Mouse (Mus musculus) liver (tissue): ENCODE measurements around the gene Sugp2.

Experiments used
- DNase-seq: peaks from one replicate; pipeline ENCODE4 v3.0.0-alpha.2; 2020; ENCODE audit warnings: mixed read lengths

Sugp2 gene

DNA sequence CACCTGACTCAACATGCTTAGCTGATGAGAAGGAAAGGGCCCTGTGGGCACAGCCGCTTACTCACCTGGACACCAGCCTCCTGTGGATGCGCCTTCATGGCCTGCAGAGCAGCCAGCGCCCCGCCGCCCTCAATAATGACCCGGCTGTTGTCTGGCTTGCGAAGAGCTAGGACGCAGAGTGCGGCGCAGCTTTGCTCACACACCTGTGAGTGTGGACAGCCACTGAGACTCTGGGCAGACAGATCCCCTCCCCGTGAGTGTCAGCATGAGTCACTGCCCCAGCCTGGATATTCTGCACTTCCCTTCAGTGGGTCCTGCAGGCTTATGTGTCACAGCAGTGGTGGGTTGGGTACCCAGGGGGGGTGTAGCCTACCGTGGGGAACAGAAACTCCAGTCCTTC is 12.0 kb upstream of the Sugp2 start:
- DNase-seq: no peak

DNA sequence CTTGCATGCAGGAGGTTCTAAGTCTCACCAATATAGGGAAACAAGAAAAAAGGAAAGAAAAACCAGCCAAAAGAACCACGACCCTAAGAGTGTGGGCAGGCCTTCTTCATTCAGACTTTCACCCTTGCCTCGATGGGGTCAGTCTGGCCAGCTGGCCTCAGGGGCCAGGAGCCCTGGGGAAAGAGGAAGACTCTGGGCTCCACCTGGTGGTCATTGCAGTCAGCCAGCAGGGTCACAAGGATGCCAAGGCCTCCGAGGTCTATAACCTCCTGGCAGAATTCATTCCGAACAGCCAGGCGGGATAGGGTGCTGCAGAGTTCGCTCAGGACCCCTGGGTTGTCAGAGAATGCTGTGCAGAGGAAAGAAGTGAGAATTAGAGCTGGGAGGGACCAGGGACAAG is 10.7 kb upstream of the Sugp2 start:
- DNase-seq: peak; percentile 49

DNA sequence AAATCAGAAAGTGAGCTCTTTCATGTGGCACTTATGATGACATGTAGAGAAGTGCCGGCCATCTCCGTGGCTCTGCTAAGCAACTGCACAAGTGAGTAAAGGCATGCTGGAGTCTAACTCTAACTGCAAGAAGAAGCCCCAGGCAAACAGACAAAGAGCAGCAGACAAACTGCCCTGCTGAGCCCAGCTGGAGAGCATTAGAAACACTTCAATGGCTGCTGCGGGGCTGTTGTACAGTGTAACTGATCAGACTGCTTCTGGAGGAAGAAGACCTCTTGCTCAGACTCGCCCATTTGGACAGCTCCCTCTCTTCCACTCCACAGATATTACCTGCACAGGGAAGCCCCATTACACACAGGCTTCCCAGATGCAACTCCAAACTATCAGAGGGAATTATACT is 6.0 kb upstream of the Sugp2 start:
- no peak for DNase-seq

DNA sequence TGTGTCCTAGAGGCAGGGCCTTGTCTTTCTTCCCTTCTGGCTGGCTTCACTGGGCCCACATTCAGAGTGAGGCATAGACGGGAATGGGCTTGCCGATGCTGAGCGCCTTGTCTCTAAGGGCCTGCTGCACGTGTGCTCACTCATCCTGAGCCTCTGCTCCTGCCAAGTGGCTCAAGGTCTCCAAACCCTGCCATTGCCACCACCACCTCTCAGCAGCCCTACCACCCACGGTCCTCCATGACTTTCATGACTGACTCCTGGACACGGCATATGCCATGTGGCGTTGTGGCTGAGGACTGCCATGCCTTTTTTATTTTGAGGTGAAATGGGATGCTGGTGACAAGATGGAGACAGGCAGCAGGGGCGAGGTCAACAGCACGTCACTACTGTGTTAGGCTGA is 3.2 kb upstream of the Sugp2 start:
- no peak for DNase-seq

DNA sequence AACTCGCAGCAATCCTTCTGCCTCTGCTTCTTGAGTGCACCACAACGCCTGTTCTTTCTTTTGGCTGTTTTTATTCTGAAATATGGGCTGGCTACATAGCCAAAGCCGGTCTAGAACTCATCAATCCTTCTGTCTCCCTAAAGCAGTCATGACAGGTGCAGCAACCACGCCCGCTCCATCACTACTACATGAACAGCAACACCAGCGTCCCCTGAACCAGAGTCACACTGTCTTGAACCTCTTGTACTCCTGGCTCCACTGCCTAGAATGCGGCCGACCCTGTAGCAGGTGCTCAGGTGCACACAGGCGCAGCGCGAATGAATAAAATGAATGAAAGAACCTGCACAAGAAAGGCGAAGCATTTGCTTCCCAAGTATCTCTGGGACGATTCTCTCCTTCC is 420 bp upstream of the Sugp2 start:
- no peak for DNase-seq

DNA sequence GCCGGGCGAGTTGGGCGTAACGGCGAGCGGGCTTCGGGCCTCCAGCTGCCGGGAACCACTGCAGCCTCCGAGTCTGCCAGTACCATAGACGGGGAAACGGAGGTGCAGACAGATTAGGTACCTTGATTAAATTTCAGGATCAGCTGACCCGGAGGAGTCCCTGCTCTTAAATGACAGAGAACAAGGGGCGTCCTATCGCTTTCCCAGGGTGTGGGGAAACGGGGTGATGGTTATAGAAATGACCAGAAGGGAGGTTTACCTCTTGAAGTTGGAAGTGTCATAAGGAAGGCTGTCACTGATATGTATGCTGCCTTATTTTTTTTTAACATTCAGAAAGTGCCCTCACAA is 729 bp downstream of the Sugp2 start:
- no peak for DNase-seq

DNA sequence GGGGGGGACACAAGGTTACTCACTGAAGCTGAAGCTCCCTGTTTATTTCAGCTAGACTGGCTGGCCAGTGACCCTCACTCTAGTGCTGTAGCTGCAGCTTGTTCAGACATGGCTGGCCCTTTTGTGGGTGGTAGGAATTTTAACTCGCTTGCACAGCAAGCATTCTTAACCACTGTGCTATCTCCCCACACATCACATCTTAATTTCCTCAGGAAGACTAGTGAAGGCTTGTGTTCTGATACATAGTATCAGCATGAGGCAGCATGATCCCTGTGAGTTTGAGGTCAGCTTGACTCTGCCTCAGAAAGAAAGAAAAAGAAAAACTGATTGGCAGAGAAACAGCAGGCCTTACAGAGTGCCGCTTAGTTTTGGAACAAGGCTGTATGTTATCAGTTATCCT is 3.8 kb downstream of the Sugp2 start:
- no peak for DNase-seq

DNA sequence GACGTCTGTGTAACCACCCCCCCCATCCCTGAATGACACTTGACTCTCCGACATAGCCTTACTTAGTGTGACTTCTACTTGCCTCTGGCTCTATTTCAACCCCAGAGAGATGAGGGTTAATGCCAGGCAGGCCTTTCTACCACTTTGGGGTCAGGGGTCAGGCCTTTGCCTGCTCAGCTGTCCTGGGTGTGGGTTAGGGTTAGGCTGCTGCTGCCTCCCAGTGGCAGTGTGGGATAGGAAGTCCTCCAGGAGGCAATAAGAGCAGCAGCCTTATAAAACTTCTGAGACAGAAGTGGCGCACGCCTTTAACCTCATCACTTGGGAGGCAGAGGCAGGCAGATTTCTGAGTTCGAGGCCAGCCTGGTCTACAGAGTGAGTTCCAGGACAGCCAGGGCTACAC is 6.6 kb downstream of the Sugp2 start:
- no peak for DNase-seq

DNA sequence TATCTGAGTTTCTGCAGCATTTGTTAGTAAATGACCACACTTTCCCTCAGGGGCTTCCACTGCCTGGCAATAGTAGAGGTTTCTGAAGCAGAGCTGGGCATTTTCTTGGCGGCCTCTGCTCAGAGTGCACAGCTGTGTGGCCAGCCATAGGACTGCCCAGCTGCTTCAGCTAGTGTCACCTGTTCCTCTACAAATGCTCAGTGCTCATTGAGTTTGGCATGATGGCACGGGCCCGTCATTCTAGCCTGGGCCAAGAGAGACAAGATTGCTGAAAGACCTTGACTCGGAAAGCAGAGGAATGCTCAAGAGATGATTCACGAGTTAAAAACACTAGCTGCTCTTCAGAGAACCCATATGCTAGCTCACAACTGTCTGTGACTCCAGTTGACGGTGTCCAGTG is 12.6 kb downstream of the Sugp2 start:
- no peak for DNase-seq

DNA sequence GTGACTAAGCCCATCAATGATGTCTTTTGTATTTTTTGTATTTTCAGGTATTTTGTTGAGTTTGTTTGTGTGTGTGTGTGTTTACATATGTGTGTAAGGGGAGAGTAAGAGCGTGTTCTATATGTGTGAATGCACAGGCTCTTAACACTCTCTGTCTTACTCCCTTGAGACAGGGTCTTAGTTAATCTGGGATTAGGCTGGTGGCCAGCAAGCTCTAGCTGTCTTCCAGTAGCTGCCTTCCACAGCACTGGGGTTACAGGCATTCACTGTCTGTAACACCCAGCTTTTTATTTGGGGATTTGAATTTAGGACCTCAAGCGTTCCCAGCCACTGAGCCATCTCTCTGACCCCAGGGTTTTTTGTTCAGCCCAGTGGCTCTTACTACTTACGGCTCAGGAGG is 13.8 kb downstream of the Sugp2 start:
- DNase-seq: no peak

DNA sequence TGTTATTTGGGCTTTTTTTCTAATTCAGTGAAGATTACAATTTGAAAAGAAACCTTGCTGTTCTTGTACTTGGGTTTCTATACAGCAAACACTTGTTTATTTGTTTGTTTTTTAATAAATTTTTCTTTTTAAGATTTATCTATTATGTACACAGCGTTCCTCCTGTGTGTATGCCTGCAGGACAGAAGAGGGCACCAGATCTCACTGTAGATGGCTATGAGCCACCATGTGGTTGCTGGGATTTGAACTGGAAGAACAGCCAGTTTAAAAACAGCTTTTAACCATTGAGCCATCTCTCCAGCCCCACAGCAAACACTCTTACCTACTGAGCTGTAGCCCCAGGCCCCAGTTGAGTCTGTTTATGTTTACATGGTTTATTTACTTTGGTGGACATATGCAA is 20.6 kb downstream of the Sugp2 start:
- no peak for DNase-seq

DNA sequence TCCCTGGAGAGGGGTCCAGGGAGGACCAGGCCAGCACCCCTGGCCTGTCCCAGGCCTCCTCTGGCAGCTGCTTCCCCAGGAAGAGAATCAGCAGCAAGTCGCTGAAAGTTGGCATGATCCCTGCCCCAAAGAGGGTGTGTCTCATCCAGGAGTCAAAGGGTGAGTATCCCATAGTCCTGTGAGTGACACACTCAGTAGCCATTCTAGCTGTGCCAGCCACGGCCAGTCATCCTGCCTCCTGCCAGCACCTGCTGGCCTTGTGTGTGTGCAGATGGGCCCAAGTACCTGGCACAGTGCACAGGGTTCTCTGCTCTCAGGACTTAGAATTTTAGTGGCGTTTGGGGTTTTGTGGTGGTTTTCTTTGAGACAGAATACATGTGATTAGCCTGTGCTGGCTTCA is 23.4 kb downstream of the Sugp2 start:
- no peak for DNase-seq

DNA sequence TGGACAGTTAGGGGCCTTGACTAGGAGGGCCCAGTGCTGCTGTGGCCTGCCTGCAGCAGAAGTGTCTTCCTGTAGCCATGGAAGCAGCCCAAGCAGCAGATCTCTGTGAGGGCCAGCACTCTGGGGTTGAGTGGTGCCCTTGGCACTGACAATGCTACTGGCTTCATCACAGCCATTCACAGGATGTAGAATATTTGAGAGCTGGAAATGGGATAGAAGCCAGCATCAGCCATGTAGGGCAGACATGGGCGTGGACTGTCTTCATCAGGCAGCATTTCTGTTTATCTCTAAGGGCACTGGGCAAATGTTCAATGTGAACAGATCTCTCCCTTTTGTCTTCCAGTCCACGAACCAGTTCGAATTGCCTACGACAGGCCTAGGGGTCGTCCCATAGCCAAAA is 24.6 kb downstream of the Sugp2 start:
- DNase-seq: no peak

DNA sequence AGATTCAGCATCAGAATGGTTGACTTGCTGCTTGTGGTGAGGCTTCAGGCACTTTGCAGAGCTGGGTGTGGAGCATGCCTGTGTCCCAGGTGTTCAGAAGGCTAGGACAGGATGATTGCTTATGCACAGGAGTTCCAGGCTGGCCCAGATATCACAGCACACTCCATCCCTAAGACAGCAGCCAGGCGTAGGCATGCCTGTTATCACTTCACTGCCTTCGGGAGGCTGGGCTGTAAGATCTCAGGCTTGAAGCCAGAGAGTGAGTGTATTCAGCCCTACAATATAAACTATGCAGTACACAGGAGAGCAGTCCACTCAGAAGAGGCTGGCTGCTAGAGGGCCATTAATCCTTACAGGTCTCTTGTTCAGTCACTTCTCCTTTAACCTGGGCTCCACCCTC is 25.0 kb downstream of the Sugp2 start:
- no peak for DNase-seq

DNA sequence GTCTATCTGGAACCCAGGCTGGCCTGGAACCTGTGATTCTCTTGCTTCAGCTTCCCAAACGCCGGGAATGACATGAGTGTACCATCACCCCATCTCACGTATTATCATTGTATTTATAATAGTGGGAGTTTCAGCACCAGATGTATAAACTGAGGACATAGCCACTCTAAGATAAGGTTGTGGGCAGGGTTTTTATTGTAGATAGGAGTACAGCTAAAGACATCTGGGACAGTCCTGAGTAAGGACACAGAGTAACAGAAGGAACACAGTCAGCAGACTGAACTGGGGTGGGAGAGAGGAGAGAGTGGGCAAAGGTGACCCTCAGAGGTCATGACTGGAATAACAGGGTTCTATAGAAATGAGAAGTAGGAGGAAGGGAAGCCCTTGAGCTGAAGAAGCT is 33.6 kb downstream of the Sugp2 start:
- no peak for DNase-seq

DNA sequence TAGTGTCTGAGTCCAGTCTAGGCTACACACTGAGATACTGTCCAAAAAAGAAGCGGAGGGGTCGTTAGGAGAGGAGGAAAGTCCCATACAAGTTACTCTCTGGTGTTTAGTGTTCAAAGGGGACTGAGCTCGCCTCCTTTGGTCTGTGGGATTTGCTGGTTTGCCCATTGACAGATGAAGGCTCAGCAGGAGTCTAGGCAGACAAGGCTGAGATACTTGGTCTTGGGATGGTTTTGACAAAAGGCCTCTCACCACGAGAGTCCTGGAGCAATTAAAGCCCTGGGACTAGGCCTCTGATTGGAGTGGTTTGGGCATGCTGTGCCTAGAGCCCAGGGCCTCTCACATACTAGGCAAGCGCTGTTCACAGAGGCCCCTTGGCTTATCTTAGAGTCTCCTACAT is 34.3 kb downstream of the Sugp2 start:
- no peak for DNase-seq

DNA sequence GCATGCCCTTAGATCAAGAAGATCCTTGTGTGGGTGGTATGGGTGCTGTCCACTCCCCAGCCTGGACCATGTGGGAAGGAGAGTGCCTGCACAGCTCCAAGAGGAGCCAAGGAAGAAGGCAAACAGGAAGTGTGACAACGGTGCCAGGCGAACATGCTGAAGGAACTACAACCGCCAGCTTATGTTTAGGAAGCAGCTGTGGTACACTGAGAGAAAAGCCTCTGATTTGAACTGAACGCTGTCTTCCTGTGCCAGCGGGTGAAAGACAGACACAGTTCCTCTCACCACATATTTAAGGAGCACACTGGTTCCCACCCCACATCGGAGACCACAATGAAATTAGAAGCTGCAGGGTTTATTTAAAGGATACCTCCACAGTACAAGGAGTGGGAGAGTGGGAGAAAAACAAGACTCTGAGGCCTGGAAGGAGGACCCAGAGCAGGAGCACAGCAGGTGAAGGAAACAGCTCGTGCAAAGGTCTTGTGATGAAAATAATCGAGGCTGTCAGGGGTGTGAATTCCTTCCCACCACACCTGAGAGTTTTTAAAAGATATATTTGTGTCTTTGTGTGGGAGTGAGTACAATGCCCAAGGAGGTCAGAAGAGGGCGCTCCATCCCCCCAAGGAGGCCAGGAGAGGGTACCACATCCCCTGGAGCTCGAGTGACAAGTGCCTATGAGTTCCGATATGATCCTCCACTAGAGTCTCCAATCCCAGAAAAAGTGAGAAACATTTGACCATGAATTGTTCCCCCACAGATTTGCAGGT is 35.0 kb downstream of the Sugp2 start:
- DNase-seq: peak; percentile 40

DNA sequence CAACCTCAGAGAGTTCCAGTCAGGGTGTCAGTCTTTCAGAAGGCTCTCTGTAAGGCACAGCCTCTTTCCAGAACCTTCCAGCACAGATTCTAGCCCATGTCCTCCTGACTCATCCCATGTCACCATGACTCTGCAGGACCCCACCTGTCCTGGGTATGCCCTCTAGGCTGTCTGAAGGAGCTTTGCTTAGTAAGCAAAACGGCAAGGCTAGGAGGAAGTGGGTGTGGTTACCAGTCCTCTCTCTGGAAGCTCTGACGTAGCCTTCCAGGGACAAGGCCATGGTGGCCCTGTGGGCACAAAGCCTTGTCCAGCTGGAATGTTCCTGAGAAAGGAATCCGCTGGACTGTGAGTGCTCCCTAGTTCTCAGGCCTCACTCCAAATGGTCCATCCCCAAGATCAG is 38.9 kb downstream of the Sugp2 start:
- peak; percentile 82 for DNase-seq

DNA sequence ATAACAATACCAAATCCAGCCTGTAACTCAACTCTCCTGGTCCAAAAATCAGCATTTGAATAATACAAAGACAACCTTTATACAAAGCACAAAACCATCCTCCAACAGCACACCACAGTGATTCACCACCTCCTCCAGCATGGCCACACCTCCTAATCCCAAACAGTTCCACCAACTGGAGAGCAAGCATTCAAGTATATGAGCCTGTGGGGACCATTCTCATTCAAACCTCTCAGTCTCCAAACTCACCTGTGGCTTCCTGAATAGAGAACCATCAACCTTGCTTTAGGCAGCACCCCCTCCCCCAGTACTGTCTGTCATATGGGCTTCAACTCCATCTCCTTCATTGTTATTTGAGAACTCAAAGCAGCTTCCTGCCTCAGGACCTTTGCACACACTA is 40.3 kb downstream of the Sugp2 start:
- DNase-seq: no peak

DNA sequence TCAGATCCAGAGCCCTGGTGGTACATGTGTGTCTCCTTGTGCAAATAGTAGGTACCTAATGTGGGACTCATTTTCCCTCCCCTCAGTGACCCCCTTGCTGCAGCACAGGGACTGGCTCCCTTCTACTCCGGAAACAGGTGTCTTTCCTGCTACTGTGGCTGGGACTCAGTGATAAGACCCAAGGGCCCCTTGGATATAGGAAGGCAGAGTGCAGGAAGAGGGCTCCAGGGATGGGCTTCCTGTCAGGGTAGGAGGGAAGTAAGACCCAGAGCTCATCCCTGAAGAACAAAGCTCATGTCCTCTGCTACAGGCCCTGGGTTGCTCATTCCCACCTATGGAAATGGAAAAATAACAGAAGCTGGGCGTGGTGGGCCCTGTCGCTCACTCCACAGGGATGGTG is 42.5 kb downstream of the Sugp2 start:
- DNase-seq: peak; percentile 36

DNA sequence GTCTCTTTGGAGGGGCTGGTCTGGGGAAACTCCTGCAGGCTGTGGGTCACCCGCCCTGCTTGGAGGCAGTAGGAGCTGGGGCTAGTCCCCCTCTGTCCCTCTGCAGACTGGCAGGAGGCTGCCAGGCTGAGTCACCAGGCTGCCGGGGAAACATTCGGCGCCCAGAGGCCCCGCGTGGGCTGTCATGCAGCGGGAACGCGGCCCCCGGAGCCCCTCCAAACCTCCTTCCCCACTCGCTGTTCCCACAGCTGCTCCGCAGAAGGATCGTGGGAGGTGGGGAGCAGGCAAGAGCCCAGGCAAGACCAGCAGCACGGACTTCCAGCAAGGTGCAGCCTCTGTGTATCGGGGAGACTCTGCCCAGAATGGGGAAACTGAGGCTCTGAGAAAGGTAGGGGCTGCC is 44.1 kb downstream of the Sugp2 start:
- DNase-seq: no peak

DNA sequence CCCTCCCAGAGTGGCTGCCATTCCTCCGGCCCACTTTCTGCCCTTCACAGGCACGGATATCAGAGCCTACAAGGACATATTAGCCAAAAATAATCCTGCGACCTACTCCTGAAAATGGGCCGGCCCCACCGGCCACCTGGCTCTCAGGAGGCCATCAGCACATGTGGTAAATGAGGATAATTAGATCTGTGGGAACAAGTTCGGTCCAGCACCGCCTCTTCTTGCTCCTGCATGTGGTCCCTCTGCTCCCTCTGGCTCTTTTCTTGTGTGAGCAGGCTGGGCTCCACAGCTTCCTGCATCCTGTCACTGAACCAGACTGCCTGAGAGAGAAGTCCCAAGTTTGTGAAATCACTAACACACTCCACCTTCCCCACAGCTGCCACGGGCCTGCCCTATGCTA is 45.2 kb downstream of the Sugp2 start:
- DNase-seq: no peak

DNA sequence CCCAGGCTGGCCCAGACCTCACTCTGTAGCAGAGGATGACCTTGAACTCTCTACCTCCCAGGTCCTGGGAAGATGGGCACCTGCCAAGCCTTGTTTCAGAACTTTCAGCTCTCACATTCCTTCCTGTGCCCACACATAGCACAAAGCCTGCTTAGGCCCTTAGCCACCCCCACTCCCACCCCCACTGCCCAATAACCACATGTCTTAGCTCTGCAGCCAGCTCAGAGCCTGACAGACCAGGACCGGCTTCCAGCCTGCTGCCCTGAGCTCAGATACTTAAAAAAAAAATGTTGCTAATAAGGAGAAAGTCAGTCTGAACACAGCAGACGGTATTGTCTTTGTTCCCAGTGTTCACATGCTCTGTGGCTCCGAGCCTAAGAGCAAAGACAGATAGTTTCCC is 47.0 kb downstream of the Sugp2 start:
- DNase-seq: no peak

DNA sequence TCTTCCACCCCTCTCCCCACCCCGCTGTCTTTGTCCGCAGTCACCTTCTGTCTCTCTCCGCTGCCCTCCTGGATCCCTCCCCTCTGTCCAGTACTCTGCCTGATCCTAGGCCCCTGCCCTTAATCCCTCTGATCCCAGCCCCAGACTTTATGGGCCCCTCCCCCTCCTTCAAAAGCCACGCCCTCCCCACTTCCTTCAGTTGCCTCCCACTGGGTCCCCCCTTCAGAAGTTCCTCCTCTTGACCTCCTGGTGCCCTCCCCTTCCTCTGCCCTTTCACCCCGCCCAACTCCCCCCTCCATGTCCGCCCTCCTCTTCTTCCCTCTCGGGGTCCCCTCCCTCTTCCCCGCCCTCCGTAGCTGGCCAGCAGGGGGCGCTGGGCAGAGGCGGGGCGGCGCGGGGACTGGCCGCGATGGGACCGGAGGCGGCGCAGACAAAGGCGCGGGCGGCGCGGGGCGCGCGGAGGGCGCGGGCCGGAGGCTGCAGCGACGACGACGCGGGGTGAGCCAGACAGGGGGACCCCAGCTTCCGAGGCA is 48.6 kb downstream of the Sugp2 start, which contains the start of gene Homer3:
Gene Homer3 (plus strand): TSS at position 225 of the 533 bp plus-strand sequence.
- peak; percentile 86 for DNase-seq
